Mouse (Mus musculus) forebrain, embryonic 11.5 days (tissue): ENCODE measurements around the gene Chadl. TPM values are rescaled to one million over a fixed set of nuclear protein-coding genes. Genes with fewer than 3 reads are reported as not detected.
A peak's percentile ranks its signal among the peaks of the same experiment; 100 is the strongest.
"Not testable (repeated sequence)": the region's sequence is repeated elsewhere in the genome, so short reads cannot be mapped to it uniquely, and the experiment has no call there.

Source experiments
- ATAC-seq: fragments of 200-750 bp; cut with Nextera tagmentation; replicated peaks from 2 replicates; pipeline ENCODE4 v1.8.0; 2017; ENCODE audit warnings: moderate TSS enrichment; ENCODE audit not compliant: low FRiP score
- DNase-seq: peaks from one replicate; pipeline ENCODE4 v3.0.0-alpha.2; 2017; ENCODE audit warnings: low spot score
- H3K27ac ChIP-seq: fragments of 300-500 bp; sonication (generic); 2 replicates; pipeline ENCODE4 v1.5.1; 2014; ENCODE audit warnings: low read depth, low read length
- H3K27me3 ChIP-seq: fragments of 300-500 bp; sonication (generic); 2 replicates; pipeline ENCODE4 v1.6.1; 2014; ENCODE audit warnings: mild to moderate bottlenecking, low read length, mixed read lengths; ENCODE audit not compliant: control insufficient read depth, insufficient read depth
- H3K36me3 ChIP-seq: fragments of 300-500 bp; sonication (generic); 2 replicates; pipeline ENCODE4 v1.6.1; 2014; ENCODE audit warnings: mild to moderate bottlenecking, low read length, moderate library complexity, mixed read lengths; ENCODE audit not compliant: control insufficient read depth, insufficient read depth
- H3K4me1 ChIP-seq: fragments of 300-500 bp; sonication (generic); replicated peaks from 2 replicates; pipeline ENCODE4 v1.6.1; 2014; ENCODE audit warnings: low read length, mixed read lengths; ENCODE audit not compliant: control insufficient read depth, insufficient read depth
- H3K4me2 ChIP-seq: fragments of 300-500 bp; sonication (generic); 2 replicates; pipeline ENCODE4 v1.6.1; 2014; ENCODE audit warnings: low read depth, mild to moderate bottlenecking, low read length, moderate library complexity, mixed read lengths; ENCODE audit not compliant: severe bottlenecking
- H3K4me3 ChIP-seq: fragments of 300-500 bp; sonication (generic); 2 replicates; pipeline ENCODE4 v1.5.1; 2014; ENCODE audit warnings: low read depth, low read length
- H3K9ac ChIP-seq: fragments of 300-500 bp; sonication (generic); 2 replicates; pipeline ENCODE4 v1.6.1; 2014; ENCODE audit warnings: low read length
- H3K9me3 ChIP-seq: fragments of 300-500 bp; sonication (generic); 2 replicates; pipeline ENCODE4 v1.6.1; 2016; ENCODE audit warnings: low read length, mixed read lengths; ENCODE audit not compliant: control insufficient read depth
- WGBS: fragments of 180-500 bp; shearing (Covaris S2); extraction: QIAGEN DNeasy Blood & Tissue Kit; methylation state at CpG from one replicate; pipeline ENCODE4 v1.1.7; 2014; 5-methylcytosine and 5-hydroxymethylcytosine counted together
- polyA plus RNA-seq: library from polyadenylated mRNA; unstranded; fragments of >200 nt; fragmentation: Nextera tagmentation; extraction: Ambion mirVana; gene quantifications from 2 replicates; pipeline ENCODE4 v1.2.1, GENCODE M21; 2014

Chadl gene
- polyA plus RNA-seq, 1 experiment from 2014 or later: 3.3 TPM

DNA sequence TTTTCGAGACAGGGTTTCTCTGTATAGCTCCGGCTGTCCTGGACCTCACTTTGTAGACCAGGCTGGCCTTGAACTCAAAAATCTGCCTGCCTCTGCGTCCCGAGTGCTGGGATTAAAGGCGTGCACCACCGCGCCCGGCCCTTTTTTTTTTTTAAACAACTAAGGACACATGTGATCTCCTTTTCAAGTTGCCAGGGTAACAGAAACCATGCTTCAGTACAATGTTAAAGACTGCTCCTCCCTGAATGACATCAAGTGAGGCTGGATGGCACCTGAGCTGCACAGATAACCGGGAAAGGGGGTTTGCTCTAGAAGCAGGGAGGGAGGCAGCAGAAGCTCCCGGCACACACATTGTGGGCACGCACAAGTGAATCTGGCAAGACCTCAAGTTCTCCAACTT lies 11.9 kb upstream of the Chadl start:
- Histone ChIP-seq H3K36me3 (peaks cover 44% of the 10 kb centered on the region), H3K4me2 (no peak overlapping the region), H3K4me1 (no peaks in the 10 kb centered on the region), H3K27me3 (no peaks in the 10 kb centered on the region), H3K9me3 (no peaks in the 10 kb centered on the region), H3K9ac (no peak overlapping the region), H3K4me3 (no peak overlapping the region), H3K27ac (no peak overlapping the region)
- DNase-seq: no peak
- WGBS: 94% methylated on average over 11 of the region's 11 CpGs
- ATAC-seq: no peak

DNA sequence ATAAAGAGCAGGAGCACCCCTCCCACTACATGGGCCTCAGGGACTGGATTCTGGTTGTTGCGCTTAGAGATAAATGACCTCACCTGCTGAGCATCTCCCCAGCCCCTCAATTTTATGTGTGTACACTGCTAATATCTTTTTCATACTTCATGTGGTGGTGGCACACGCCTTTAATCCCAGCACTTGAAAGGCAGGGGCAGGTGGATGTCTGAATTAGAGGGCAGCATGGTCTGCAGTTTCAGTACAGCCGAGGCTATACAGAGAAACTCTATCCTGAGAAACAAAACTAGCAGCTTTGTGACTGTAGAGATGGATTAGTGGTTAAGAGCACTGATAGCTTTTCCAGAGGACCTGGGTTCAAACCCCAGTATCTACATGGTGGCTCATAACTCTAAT lies 6.0 kb upstream of the Chadl start:
- no peaks in the 10 kb centered on the region for H3K9me3 ChIP-seq
- no peak overlapping the region for H3K27ac ChIP-seq
- no peak overlapping the region for H3K4me3 ChIP-seq
- H3K4me1 ChIP-seq: no peaks in the 10 kb centered on the region
- DNase-seq (no peak), ATAC-seq (no peak)
- WGBS: 86% methylated on average over 3 of the region's 3 CpGs
- no peak overlapping the region for H3K4me2 ChIP-seq
- peaks cover 19% of the 10 kb centered on the region for H3K36me3 ChIP-seq
- no peak overlapping the region for H3K9ac ChIP-seq
- H3K27me3 ChIP-seq: no peaks in the 10 kb centered on the region

DNA sequence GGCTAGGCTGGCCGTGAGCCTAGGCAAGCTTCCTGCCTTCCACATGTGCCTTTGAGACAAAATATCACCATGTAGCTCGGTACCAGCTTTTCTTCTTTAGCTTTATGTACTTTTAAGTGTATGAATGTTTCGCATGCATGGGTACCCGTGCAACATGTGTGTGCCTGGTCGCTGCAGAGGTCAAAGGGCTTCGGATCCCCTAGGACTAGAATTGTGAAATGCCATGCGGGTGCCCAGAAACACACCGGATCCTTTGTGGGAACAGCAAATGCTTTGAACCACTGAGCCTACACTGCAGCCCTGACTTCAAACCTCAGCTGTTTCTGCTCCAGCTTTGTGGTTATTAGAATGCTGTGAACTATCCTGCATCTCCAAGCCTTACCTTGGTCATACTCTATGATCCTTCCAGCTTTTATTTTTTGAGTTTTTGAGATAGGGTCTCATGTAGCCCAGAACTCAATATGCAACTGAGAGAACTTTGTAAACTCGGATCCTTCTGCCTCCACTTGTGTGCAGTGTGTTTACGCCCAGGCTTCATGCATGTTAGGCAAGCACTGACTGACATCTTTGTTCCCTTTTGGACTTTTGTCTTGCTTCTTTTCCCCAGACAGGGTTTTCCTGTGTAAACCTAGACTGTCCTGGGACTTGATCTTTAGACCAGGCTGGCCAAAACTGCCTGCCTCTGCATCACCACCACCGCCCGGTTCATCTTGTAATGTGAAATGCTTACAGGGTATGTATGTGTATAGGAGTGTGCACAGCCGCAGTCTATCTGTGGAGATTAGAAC lies 5.4 kb upstream of the Chadl start:
- H3K9me3 ChIP-seq: no peaks in the 10 kb centered on the region
- peaks cover 17% of the 10 kb centered on the region for H3K36me3 ChIP-seq
- H3K27ac ChIP-seq: no peak overlapping the region
- H3K4me2 ChIP-seq: no peak overlapping the region
- H3K4me1 ChIP-seq: no peaks in the 10 kb centered on the region
- ATAC-seq (no peak), DNase-seq (no peak)
- WGBS: 93% methylated on average over 13 of the region's 13 CpGs
- H3K27me3 ChIP-seq: no peaks in the 10 kb centered on the region
- no peak overlapping the region for H3K9ac ChIP-seq
- no peak overlapping the region for H3K4me3 ChIP-seq

DNA sequence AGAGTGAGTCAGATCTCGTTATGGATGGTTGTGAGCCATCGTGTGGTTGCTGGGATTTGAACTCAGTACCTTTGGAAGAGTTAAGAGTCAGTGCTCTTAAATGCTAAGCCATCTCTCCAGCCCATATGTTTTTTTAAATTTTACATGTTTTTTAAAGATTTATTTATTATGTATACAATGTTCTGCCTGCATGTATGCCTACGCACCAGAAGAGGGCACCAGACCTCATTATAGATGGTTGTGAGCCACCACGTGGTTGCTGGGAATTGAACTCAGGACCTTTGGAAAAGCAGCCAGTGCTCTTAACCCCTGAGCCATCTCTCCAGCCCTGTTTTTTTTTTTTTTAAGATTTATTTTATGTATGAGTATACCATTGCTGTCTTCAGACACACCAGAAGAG lies 4.3 kb upstream of the Chadl start:
- not testable (repeated sequence) for H3K4me2 ChIP-seq, DNase-seq, ATAC-seq, H3K9me3 ChIP-seq, H3K4me1 ChIP-seq, H3K4me3 ChIP-seq, H3K27ac ChIP-seq, H3K27me3 ChIP-seq, H3K9ac ChIP-seq
- 75% methylated on average over 4 of the region's 4 CpGs for WGBS
- peaks cover 13% of the 10 kb centered on the region for H3K36me3 ChIP-seq

DNA sequence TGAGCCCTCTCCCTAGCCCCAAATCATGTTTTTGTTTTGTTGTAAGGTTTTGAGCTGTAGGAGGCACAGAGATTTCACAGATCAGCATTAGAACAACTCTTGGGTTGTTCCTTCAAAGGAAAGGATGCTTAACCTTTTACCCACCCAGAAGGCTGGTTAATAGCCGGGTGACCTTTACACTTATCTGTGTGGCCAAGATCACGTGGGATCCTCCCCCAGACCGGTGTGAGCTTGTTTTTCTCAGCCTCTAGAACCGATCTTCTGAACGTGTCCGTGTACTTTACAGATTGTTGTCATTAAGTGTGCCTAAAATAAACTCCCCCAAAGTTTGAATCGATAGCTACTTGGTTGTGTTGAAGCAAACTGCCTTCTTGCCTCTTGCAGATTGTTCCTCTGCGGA lies 3.5 kb upstream of the Chadl start:
- H3K9ac ChIP-seq: no peak overlapping the region
- no peak overlapping the region for H3K27ac ChIP-seq

DNA sequence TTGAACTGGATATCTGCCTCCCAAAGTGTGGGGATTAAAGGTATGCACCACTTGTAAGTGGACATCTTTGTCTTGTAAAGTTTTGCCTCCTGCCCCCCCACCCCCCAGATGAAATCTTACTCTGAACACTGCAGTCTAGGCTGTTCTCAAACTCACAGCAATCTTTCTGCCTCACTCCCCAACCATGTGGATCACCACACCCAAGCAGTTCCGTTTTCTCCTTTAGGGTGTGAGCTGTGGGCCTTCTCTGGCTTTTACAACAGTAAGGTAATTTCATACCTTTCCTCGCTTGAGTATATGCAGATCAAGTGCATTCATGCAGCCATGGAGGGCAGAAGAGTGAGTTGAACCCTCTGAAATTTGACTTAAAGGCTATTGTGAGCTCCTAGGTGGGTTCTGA lies 3.1 kb upstream of the Chadl start:
- peaks cover 3% of the 10 kb centered on the region; the same call in 1 of the 2 replicates for H3K27me3 ChIP-seq
- ATAC-seq (no peak), DNase-seq (no peak)
- H3K4me1 ChIP-seq: no peaks in the 10 kb centered on the region
- H3K9ac ChIP-seq: no peak overlapping the region
- H3K4me3 ChIP-seq: no peak overlapping the region
- 71% methylated on average over 2 of the region's 2 CpGs for WGBS
- no peaks in the 10 kb centered on the region for H3K9me3 ChIP-seq
- no peak overlapping the region for H3K27ac ChIP-seq
- peaks cover 3% of the 10 kb centered on the region; the same call in 1 of the 2 replicates for H3K36me3 ChIP-seq
- no peak overlapping the region for H3K4me2 ChIP-seq

More for the DNA sequence above, 3.5 kb upstream of the Chadl start:
- 91% methylated on average over 8 of the region's 8 CpGs for WGBS
- no peak for ATAC-seq
- DNase-seq: no peak
- no peak overlapping the region for H3K4me3 ChIP-seq
- H3K9me3 ChIP-seq: no peaks in the 10 kb centered on the region
- 0 out of 2 replicates have a peak, but pooled peaks cover 3% of the 10 kb centered on the region for H3K27me3 ChIP-seq
- no peak overlapping the region for H3K4me2 ChIP-seq
- H3K36me3 ChIP-seq: peaks cover 7% of the 10 kb centered on the region
- H3K4me1 ChIP-seq: no peaks in the 10 kb centered on the region

DNA sequence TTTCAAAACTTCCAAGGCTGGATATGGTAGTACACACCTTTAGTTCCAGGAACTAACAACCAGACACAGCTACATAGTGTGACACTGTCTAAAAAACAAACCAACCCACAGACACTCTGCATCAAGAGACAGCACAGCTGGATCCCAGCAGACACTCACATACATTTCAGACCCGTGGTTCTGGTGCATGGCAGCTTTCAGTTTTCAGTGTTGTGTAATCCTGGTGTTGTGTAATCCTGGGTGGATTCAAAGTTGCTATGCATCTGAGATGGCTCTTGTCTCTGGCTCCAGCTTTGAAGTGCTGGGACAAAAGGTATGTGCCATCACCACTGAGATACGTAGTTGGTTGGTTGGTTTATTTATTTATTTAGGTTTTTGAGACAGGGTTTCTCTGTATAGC lies 1.4 kb upstream of the Chadl start:
- ATAC-seq: no peak
- 73% methylated on average over 2 of the region's 2 CpGs for WGBS

DNA sequence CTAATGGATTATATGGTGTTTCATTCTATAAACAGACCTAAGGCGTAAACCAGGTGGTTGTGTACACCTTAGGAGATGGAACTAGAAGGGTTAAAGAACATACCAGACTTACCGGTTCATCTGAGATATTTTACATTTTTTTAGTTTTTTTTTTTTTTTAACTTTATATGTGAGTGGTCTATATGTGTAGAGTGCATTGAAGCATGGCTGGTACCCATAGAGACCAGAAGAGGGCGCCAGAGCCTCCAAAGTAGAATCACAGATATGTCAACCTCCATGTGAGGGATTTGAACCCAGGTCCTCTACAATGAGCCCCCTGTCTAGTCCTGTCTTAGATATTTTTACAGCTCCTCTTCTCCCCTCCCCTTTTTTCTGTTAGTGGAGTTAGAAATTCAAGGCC lies 760 bp upstream of the Chadl start:
- no peak overlapping the region for H3K4me2 ChIP-seq
- WGBS: 50% methylated on average over 3 of the region's 3 CpGs
- DNase-seq (no peak), ATAC-seq (no peak)
- no peak overlapping the region for H3K27ac ChIP-seq
- H3K4me3 ChIP-seq: no peak overlapping the region
- no peak overlapping the region for H3K9ac ChIP-seq
- no peaks in the 10 kb centered on the region; the same call in 1 of the 2 replicates for H3K36me3 ChIP-seq
- H3K9me3 ChIP-seq: no peaks in the 10 kb centered on the region
- H3K4me1 ChIP-seq: peaks cover 10% of the 10 kb centered on the region; the same call in 1 of the 2 replicates
- H3K27me3 ChIP-seq: peaks cover 26% of the 10 kb centered on the region

More for the DNA sequence above, 1.4 kb upstream of the Chadl start:
- Histone ChIP-seq H3K4me3 (no peak overlapping the region), H3K9ac (no peak overlapping the region), H3K27me3 (peaks cover 19% of the 10 kb centered on the region), H3K27ac (no peak overlapping the region), H3K9me3 (no peaks in the 10 kb centered on the region), H3K36me3 (no peaks in the 10 kb centered on the region; the same call in 1 of the 2 replicates), H3K4me2 (no peak overlapping the region), H3K4me1 (peaks cover 8% of the 10 kb centered on the region; the same call in 1 of the 2 replicates)
- no peak for DNase-seq

DNA sequence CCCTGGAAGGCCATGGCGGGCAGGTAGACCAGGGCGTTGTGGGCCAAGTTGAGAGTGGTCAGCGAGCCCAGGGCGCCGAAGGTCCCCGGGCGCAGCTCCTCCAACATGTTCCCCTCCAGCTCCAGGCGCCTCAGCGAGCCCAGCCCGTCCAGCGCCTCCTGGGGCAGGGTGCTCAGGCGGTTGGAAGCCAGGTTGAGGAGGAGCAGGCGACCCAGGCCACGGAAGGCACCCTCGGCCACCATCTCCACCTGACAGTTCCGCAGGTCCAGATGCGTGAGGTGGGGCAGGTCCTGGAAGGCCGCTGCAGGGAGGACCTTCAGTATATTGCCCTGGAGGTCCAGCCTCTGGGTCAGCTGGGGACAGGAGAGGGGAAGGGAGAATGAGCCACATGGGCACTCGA lies 2.2 kb downstream of the Chadl start:
- DNase-seq: no peak
- Histone ChIP-seq H3K9me3 (no peaks in the 10 kb centered on the region), H3K4me1 (peaks cover 10% of the 10 kb centered on the region; the same call in 1 of the 2 replicates), H3K9ac (peak overlapping the region; percentile 72), H3K4me2 (peak overlapping the region; percentile 97), H3K4me3 (peak overlapping the region; percentile 49), H3K27ac (no peak overlapping the region), H3K36me3 (no peaks in the 10 kb centered on the region), H3K27me3 (peaks cover 35% of the 10 kb centered on the region)
- no peak for ATAC-seq
- WGBS: 18% methylated on average over 19 of the region's 19 CpGs
